Comparison of ENCODE assay signal across 32 mouse cellular contexts in the genomic region with DNA sequence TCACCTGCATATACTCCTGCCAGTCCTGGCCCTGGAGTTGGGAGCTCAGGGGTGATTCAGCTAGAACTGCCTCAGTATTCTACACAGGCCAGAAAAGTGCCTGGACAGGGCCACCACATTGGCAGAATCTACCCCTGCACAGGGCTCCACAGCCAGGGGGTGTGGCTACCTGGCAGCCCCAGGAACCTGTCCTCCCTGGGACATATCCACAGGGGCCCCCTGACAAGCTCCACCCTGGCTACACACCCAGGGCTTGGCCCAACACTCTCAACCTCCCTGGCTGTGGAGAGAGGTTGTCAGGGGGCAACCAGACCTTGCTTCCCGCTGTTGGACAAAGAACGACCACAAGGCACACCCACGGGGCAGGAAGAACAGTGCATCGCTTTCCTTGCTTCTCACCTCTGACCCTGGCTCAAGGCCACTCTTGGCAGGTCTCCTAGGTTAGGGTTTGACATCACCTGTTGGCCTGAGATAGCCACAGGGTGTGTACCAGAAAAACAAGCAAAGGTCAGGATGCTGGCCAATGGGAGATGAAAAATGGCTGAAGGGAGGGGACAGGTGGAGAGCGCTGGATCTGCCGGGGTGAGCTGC. TPM values are rescaled to one million over a fixed set of nuclear protein-coding genes. Genes with fewer than 3 reads are reported as not detected.
DNase-seq lines count a peak whose midpoint lies in the region; ATAC-seq and TF ChIP-seq lines count a peak whose summit lies in the region.
"Had no signal": no experiment of that assay in that cellular context is flagged by ENCODE, and none has a peak within 500 bp of the region (broad histone marks: within the 10 kb centered on the region; RNA-seq: fewer than 3 reads in every experiment).

No protein-coding gene starts in this region.

- no peak overlapping the region for H3K27ac ChIP-seq in embryonic facial prominence, embryonic 13.5 days
- no peak overlapping the region for H3K27ac ChIP-seq in embryonic facial prominence, embryonic 10.5 days (replicated peaks)
- no peak overlapping the region for H3K27ac ChIP-seq in stomach, embryonic 15.5 days
- H3K27ac ChIP-seq in forebrain, postnatal 0 days (ENCODE audit: low read depth, low read length) = no peak overlapping the region
- H3K27ac ChIP-seq: heart, embryonic 13.5 days; hindbrain, embryonic 10.5 days; hindbrain, embryonic 15.5 days; left cerebral cortex, adult 2 months; limb, embryonic 13.5 days; liver, embryonic 14.5 days; macrophage; midbrain, embryonic 15.5 days; neural tube, embryonic 15.5 days had no signal

- no peak overlapping the region for H3K4me2 ChIP-seq in embryonic facial prominence, embryonic 13.5 days
- H3K4me2 ChIP-seq in stomach, embryonic 15.5 days = no peak overlapping the region
- H3K4me2 ChIP-seq in forebrain, postnatal 0 days (ENCODE audit: low read depth) = no peak overlapping the region
- H3K4me2 ChIP-seq: heart, embryonic 13.5 days; hindbrain, embryonic 15.5 days; limb, embryonic 13.5 days; midbrain, embryonic 15.5 days; neural tube, embryonic 15.5 days had no signal

- peaks cover 22% of the 10 kb centered on the region for H3K4me1 ChIP-seq in embryonic facial prominence, embryonic 13.5 days
- peaks cover 24% of the 10 kb centered on the region for H3K4me1 ChIP-seq in embryonic facial prominence, embryonic 10.5 days
- peaks cover 100% of the 10 kb centered on the region for H3K4me1 ChIP-seq in E14TG2a.4 (replicated peaks; ENCODE audit: low read depth, low read length)
- H3K4me1 ChIP-seq in stomach, embryonic 15.5 days = 0 out of 2 replicates have a peak, but pooled peaks cover 8% of the 10 kb centered on the region
- no peaks in the 10 kb centered on the region for H3K4me1 ChIP-seq in forebrain, postnatal 0 days (ENCODE audit: insufficient read depth)
- H3K4me1 ChIP-seq: hindbrain, embryonic 15.5 days; midbrain, embryonic 15.5 days; neural tube, embryonic 15.5 days had no signal

- no peak overlapping the region for H3K4me3 ChIP-seq in embryonic facial prominence, embryonic 13.5 days
- H3K4me3 ChIP-seq in embryonic facial prominence, embryonic 10.5 days = no peak overlapping the region
- peak overlapping the region; percentile 60 for H3K4me3 ChIP-seq in E14TG2a.4 (replicated peaks; ENCODE audit: low read length)
- no peak overlapping the region for H3K4me3 ChIP-seq in stomach, embryonic 15.5 days (replicated peaks)
- no peak overlapping the region for H3K4me3 ChIP-seq in forebrain, postnatal 0 days (ENCODE audit: low read depth, low read length)
- H3K4me3 ChIP-seq: heart, embryonic 13.5 days; hindbrain, embryonic 10.5 days; hindbrain, embryonic 15.5 days; left cerebral cortex, adult 2 months; limb, embryonic 13.5 days; midbrain, embryonic 15.5 days; neural tube, embryonic 15.5 days had no signal

- no peak for DNase-seq in embryonic facial prominence, embryonic 10.5 days (ENCODE audit: low spot score)
- DNase-seq in ZHBTc4 (ENCODE audit: low read depth, low spot score) = peak; percentile 41
- DNase-seq in layer of hippocampus, adult 9-10 months (ENCODE audit: low spot score) = no peak
- DNase-seq in forebrain, postnatal 0 days = no peak
- no peak for DNase-seq in adrenal gland, postnatal 10 days
- DNase-seq: adrenal gland, postnatal 14 days; cerebellum, adult 11 months; cerebellum, postnatal 10 days; gastrocnemius, postnatal 25 days; heart, adult 11 months; heart, postnatal 10 days; kidney, adult 9 months; kidney, postnatal 10 days; lung, adult 2 months; lung, postnatal 10 days; retina, postnatal 1 day; right cerebral cortex, postnatal 14 days; thymus, adult 2 months had no signal

- H3K36me3 ChIP-seq in embryonic facial prominence, embryonic 13.5 days = no peaks in the 10 kb centered on the region
- no peaks in the 10 kb centered on the region for H3K36me3 ChIP-seq in embryonic facial prominence, embryonic 10.5 days (replicated peaks)
- peaks cover 18% of the 10 kb centered on the region for H3K36me3 ChIP-seq in E14TG2a.4 (ENCODE audit: insufficient read depth, low read length)
- no peaks in the 10 kb centered on the region for H3K36me3 ChIP-seq in stomach, embryonic 15.5 days
- no peaks in the 10 kb centered on the region for H3K36me3 ChIP-seq in forebrain, postnatal 0 days (ENCODE audit: insufficient read depth)
- H3K36me3 ChIP-seq: heart, embryonic 13.5 days; hindbrain, embryonic 10.5 days; hindbrain, embryonic 15.5 days; limb, embryonic 13.5 days; midbrain, embryonic 15.5 days; neural tube, embryonic 15.5 days had no signal

- 0 out of 2 replicates have a peak, but pooled peaks cover 3% of the 10 kb centered on the region for H3K27me3 ChIP-seq in embryonic facial prominence, embryonic 13.5 days
- no peaks in the 10 kb centered on the region for H3K27me3 ChIP-seq in embryonic facial prominence, embryonic 10.5 days (replicated peaks; ENCODE audit: low read depth, poor library complexity, severe bottlenecking)
- H3K27me3 ChIP-seq in E14TG2a.4 (ENCODE audit: insufficient read depth, low read length) = no peaks in the 10 kb centered on the region
- H3K27me3 ChIP-seq in stomach, embryonic 15.5 days (replicated peaks) = no peaks in the 10 kb centered on the region
- no peaks in the 10 kb centered on the region for H3K27me3 ChIP-seq in forebrain, postnatal 0 days (ENCODE audit: insufficient read depth, low read length)
- H3K27me3 ChIP-seq: CH12.LX; heart, embryonic 13.5 days; hindbrain, embryonic 15.5 days; limb, embryonic 13.5 days; midbrain, embryonic 15.5 days; neural tube, embryonic 15.5 days had no signal

- no peak overlapping the region for H3K9ac ChIP-seq in embryonic facial prominence, embryonic 13.5 days
- H3K9ac ChIP-seq in stomach, embryonic 15.5 days = no peak overlapping the region
- no peak overlapping the region for H3K9ac ChIP-seq in forebrain, postnatal 0 days
- H3K9ac ChIP-seq: heart, embryonic 13.5 days; hindbrain, embryonic 15.5 days; limb, embryonic 13.5 days; liver, embryonic 14.5 days; midbrain, embryonic 15.5 days; neural tube, embryonic 15.5 days had no signal

- H3K9me3 ChIP-seq in embryonic facial prominence, embryonic 13.5 days = no peaks in the 10 kb centered on the region; the same call in 1 of the 2 replicates
- H3K9me3 ChIP-seq in embryonic facial prominence, embryonic 10.5 days = 0 out of 2 replicates have a peak, but pooled peaks cover 8% of the 10 kb centered on the region
- H3K9me3 ChIP-seq in E14TG2a.4 (ENCODE audit: low read length) = no peaks in the 10 kb centered on the region
- H3K9me3 ChIP-seq in stomach, embryonic 15.5 days = no peaks in the 10 kb centered on the region
- H3K9me3 ChIP-seq in forebrain, postnatal 0 days (ENCODE audit: low read length) = no peaks in the 10 kb centered on the region
- H3K9me3 ChIP-seq: hindbrain, embryonic 10.5 days; hindbrain, embryonic 15.5 days; midbrain, embryonic 15.5 days; neural tube, embryonic 15.5 days had no signal

- no peak for TF ChIP-seq CTCF in E14TG2a.4 (conservative IDR thresholded peaks at IDR 0.05; ENCODE audit: low read length)
- TF ChIP-seq CTCF in forebrain, postnatal 0 days (IDR thresholded peaks at IDR 0.05; ENCODE audit: low read depth) = no peak

- WGBS in embryonic facial prominence, embryonic 13.5 days = 89% methylated on average over 6 of the region's 6 CpGs
- 83% methylated on average over 6 of the region's 6 CpGs for whole genome bisulfite sequencing in embryonic facial prominence, embryonic 10.5 days
- WGBS in stomach, embryonic 15.5 days = 76% methylated on average over 6 of the region's 6 CpGs
- WGBS in forebrain, postnatal 0 days = 91% methylated on average over 6 of the region's 6 CpGs

- 0 out of 2 replicates have a peak, but pooled peaks have one; percentile 11 for ATAC-seq in embryonic facial prominence, embryonic 13.5 days (ENCODE audit: insufficient number of reproducible peaks, insufficient read depth, low FRiP score, low TSS enrichment, low read depth)
- peak; percentile 53; the same call in 1 of the 2 replicates for ATAC-seq in stomach, embryonic 15.5 days (ENCODE audit: insufficient read depth, low FRiP score, low read depth)
- no peak for ATAC-seq in forebrain, postnatal 0 days
- ATAC-seq: forebrain, embryonic 14.5 days; midbrain, embryonic 15.5 days had no signal

RNA-seq across cellular contexts. Expression of gene Adamts14, which starts 37.5 kb away (rescaled TPM):
- polyA plus RNA-seq in embryonic facial prominence, embryonic 13.5 days (2015; fragmentation: Nextera tagmentation; extraction: Ambion mirVana) = 2.2 and 2.9 TPM in 2 replicates
- polyA plus RNA-seq in embryonic facial prominence, embryonic 10.5 days (2016; fragmentation: Nextera tagmentation; extraction: Ambion mirVana) = 0.40 and 0.42 TPM in 2 replicates
- polyA plus RNA-seq in stomach, embryonic 15.5 days (2015; fragmentation: Nextera tagmentation; extraction: Ambion mirVana) = 1.0 and 1.2 TPM in 2 replicates
- total RNA-seq in forebrain, postnatal 0 days (2014; rRNA removed) = 0.54 and 1.0 TPM in 2 replicates
- 0.18 and 0.22 TPM in 2 replicates for polyA plus RNA-seq in forebrain, postnatal 0 days (2015; fragmentation: Nextera tagmentation; extraction: Ambion mirVana)
- total RNA-seq in adrenal gland, postnatal 10 days (2021) = 1 to 10 TPM; 3.7 to 4.3 TPM
